Mouse (Mus musculus) heart, postnatal 4 days (tissue): Measurements from ENCODE around the gene Frmd8. TPM values are rescaled to one million over a fixed set of nuclear protein-coding genes. Genes with fewer than 3 reads are reported as not detected.

Source experiments
- DNase-seq: peaks from one replicate; pipeline ENCODE4 v3.0.0; 2021
- total RNA-seq, 2 experiments: library from RNA; stranded (reverse); gene quantifications; 2 replicates each; pipeline ENCODE4 v1.2.3; 2021

Frmd8 gene
- 10 to 100 TPM; 18.6 to 20.9 TPM for total RNA-seq

DNA sequence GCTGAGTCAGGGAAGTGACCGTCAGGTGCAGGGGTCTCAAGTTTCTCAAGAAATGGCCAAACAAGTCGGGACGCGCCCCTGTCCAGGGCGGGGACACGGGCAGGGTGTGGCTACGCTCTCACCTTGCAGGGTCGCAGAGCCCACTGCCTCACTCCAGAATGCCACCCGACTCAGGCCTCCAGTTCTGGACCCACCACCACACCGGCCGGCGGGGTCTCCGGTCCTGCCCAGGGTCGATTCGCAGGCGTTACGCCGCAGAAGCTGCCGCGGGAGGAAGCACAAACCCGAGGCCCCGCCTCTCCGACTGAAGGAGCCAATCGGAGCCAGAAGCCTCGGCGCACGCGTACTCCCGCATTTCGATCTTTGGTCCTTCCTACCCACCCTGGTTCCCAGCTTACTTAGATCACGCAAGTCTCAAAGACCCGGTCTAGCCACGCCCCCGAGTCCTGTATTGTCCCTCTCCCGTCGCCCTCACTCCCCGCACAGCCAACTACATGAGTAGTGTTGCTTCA, at the start of gene Frmd8:
Gene Frmd8 (minus strand): TSS at position 306 of the 512 bp plus-strand sequence.
- DNase-seq: peak; percentile 95

DNA sequence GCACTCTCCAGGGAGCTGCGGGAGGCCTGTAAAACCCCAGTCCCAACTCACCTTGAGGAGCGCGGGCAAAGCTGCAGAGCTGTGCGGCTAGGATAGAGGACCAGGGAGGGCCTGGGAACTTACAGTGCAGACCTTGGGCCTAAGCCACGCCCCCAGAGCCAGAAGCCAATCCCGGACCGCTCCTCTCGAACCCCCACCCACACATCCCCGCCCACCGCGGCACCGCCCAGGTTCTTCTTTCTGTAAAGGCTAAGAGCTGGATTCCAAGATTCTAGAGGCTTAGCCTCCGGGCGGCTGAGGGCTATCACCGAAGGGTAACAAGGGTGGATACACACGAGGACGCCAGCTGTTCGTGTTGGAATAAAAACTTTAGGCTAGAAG, 49.6 kb upstream of the Frmd8 start, which contains the start of gene Cdc42ep2:
Gene Cdc42ep2 (minus strand): TSS at position 104 of the 381 bp plus-strand sequence.
- DNase-seq: peak; percentile 97

GRCm38 (mm10) chr19:5923990-5924712, 49.1 kb upstream of the Frmd8 start:
- peak; percentile 97 for DNase-seq

DNA sequence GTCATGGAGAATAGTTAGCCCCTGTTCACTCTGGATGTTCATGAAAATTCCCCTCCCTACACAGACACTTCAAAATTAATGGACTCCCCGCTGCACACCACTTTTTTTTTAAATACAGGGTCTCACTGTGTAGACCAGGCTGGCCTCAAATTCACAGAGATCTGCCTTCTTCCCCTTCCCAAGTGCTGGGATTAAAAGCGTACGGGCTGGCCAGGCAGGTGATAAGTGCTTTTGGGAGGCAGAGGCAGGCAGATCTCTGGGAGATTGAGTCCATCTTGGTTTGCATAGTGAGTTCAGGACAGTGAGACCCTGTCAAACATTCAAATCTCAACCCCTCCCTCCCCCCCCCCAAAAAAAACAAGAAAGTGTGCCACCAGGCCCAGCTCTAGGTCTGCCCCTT, 47.9 kb upstream of the Frmd8 start:
- no peak for DNase-seq

DNA sequence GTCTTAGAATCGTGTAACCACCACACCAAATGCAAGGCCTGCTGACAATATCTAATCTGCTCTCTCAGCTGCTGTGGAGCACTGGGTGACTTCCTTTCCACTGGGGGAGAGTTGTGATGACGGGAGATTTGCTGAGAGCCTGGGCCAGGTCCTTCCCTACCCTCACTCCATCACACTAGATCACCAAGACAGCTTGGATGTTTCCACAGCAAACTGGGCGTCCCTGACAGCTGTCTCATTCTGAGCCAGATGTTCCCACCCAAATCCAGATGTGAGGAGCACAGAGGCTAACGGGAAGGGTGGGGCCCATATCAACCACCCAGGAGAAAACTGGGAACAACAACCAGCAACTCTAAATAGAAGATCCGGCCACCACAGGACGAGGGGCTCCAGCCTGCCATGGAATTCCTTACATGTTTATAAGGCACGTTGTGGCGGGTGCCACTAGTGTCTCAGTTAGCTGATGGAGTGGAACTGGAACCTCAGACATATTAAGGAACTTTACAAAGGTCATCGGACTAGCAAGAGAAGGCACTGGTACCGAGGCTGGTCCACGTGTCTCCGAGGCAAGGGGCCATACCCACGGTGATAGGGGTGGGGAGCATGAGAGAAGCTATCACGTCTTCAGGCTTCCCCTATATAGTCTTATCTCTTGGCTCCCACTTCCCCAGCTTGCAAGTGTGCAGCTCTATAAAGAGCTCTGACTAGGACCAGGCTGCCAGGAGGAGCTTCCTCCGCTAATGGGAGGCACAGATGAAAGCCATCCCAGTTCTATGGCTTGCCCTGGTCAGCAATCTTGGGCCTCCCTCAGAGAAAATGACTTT, 47.3 kb upstream of the Frmd8 start:
- DNase-seq: peak; percentile 49

- no peak for DNase-seq
Measured at GRCm38 (mm10) chr19:5921715-5922114, 46.6 kb upstream of the Frmd8 start.

DNA sequence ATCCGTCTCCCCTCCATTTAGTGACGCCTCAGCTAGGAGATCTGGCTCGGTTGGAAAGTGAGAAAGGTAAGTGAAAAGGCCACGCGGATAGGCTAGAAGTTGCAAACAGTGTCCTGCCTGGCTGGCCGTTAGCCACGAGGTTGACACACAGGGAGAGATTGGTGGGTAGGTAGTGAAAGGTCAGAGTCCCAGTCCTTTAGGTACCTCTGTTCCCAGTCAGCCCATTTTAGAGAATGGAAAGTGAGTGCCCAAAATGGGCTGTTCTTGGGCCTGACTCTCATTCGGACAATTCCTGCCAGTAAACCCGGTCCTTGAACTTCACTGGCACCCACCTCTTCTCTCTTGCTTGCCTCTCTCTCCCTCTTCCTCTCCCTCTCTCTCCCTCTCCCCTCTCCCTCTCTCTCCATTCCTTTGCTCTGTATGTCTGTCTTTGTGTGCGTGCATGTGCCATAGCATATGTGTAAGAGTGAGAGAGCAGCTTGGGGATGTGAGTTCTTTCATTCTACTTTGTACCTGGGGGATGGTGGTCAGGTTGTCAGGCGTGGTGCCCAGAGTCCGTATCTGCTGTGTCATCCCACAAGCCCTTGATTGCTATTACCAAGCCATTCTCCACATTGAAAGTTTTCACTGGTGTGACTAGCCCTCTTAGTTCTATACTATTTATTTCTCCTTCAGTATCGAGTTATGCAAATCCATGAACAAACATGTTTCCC, 38.1 kb upstream of the Frmd8 start, which contains the start of gene Dpf2:
Gene Dpf2 (minus strand): TSS at position 4 of the 713 bp plus-strand sequence.
- no peak for DNase-seq

GRCm38 (mm10) chr19:5912103-5913006, 37.3 kb upstream of the Frmd8 start:
- DNase-seq: peak; percentile 99

DNA sequence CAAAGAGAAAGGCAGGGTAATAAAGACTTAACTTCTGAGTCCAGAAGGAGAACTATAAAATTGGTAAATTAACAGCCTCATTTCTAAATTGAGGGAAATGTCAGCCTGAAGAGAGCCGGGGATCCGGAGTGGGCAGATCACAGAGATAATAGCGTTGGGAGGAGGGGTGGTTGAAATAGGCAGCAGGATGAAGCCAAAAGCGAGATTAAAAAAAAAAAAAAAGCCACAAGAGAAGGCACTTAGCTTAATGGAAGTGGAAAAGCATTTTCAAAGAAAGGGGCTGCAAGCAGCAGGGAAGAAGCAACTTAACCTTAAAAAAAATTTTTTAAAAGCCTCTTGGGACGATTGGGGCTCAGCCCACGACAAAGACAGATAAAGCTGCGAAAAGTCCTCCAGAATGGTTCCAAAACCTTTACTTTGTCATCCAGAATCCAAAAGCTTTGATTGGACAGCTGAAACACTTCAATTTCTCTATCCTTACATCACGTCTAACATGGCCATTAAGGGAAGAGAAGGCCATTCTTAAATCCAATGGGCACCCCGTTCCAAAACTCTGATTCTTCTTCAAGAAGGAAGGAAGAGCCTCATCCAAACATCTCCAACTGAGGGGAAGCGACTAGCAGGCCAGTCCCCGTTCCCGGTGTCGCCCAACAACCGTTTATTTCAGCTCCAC, 36.5 kb upstream of the Frmd8 start:
- no peak for DNase-seq

DNA sequence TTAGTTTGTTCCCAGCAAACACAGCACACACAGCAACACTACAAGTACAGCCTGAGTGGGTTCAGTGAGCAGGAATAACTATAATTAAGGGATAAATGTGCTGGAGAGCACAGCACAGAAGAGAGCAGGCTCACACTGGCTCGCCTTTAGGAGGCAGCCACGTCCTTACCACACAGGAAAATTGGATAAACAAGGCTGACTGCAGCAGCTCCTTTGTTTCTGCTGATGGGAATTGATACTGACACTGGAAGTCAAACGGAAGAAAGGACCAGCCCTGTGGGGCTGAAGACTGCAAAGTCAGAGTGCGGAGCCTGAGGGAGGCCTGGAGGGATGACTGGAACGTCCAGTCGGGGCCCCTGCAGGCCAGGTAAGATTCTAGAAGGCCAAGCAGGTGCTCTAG, 35.1 kb upstream of the Frmd8 start:
- DNase-seq: peak; percentile 16

DNA sequence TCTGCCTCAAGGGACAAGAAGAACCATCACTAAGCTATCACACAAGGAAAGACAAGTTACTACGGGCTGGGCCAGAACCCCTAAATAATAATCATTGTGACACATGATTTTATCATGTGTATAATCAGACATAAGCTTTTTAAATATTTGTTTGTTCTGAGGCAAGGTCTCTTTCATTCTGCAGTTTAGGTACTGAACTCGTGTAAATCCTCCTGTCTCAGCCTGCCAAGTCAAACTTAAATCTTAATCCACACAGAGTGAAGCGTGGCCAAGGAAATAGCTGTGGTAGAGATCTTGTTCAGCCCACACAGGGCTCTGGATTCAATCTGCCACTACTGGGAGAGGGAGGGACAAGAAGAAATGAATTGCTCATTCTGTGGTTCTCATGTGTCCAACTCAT, 32.2 kb upstream of the Frmd8 start:
- no peak for DNase-seq

- DNase-seq: peak; percentile 97
Measured at GRCm38 (mm10) chr19:5894002-5894678, 19.1 kb upstream of the Frmd8 start, which contains the start of gene Tigd3. Gene Tigd3 (minus strand): TSS chr19:5894149.

DNA sequence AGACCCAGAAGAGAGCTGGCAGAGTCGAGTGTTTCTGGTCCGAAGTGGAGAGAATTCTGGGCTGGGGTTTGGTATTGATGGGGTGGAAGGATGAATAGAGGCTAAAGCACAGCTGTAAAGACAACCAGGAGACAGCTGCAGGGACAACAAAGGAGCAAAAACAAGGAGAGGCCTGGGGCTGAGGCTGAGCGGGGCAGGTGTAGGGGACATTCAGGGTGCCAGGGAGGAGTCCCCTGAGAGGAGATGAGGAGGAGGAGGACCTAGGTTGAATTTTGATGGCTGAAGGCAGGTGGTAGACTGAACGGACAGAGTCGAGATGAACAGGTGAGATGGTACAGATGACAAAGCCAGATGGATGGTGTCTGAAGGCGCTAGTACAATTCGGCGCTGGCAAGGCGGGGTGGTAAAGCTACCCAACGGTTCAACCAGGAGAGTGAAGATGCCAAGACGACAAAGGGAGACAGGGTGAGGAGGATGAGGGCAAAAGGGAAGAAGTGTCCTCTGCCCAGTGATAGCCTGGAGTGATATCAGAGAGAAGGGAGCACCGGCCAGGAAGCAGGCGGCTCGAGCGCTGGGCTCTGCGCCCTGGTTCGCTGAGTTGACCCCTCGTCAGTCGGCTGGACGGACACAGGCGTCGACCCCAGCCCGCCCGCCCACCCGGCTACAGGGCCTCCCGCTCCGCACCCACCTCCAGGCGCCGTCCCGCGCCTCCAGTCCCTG, 18.4 kb upstream of the Frmd8 start:
- DNase-seq: no peak

GRCm38 (mm10) chr19:5892735-5893134, 17.7 kb upstream of the Frmd8 start:
- no peak for DNase-seq

DNA sequence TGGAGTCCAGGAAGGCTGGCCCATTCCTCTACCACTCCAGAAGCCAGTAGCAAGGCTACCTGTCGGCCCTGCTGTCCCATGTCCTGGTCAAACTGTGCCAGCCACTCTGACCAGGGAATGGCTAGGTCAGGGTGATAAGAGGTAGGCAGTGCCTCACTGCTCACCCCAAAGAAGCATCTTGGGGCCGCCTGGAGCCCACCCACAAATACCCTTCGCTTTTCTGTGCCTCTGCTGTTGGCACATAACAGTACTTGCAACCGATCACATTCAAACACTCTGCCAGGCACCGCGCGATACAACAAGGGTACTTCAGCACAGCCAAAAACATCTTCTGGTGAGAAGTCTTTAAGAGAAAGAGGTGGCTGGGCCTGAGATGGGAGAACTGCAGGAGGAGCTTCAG, 17.2 kb upstream of the Frmd8 start:
- no peak for DNase-seq

DNA sequence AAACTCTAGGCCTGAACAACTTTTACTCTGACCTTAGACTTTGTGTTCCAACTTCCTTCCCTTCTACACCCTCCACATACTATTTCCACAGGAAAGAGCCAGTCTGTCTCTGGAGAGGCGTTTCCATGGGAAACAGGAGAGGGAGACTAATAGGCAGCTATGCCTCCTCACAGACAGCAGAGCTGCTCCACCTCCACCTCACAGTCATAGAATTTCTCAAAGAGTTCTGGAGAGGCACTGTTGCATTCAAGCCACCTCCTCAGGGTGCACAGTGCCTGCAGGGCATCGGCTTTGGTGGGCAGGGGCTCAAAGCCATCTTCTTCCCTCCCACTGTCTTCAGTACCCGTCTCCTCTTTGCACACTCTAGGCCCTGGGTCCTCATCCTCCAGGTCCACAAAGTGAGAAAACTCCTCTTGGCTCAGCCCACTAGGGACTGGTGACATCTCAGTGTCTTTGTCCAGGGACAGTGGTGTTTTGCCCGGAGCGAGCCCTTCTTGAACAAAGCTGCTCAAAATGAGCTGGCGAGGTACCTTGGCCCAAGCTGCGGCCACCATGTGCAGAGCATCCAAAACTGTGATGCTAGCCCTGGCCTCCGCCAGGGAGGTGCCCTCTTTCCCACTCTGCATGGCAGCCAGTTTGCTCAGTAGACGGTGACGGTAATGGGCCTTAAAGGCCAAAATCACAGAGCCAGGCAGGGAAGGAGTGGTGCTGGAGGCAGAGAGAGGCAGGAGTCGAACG, 16.6 kb upstream of the Frmd8 start:
- no peak for DNase-seq

GRCm38 (mm10) chr19:5889211-5889610, 14.1 kb upstream of the Frmd8 start:
- no peak for DNase-seq

- DNase-seq: no peak
Measured at GRCm38 (mm10) chr19:5887234-5887815, 12.3 kb upstream of the Frmd8 start.

DNA sequence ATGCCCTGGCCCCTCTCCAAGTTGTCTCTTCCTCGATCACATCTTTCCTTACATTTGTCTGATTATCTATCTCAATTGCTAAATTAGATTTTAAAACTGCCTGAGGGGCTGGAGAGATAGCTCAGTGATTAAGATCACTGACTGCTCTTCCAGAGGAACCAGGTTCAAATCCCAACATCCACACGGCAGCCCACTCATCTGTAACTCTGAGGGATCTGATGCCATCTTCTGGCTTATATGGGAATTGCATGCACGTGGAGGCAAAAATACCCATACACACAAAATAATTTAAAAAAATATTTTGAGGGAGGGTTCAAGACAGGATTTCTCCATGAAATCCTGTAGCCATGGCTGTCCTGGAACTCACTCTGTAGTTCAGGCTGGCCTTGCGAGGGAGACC, 10.8 kb upstream of the Frmd8 start:
- no peak for DNase-seq
